Mouse (Mus musculus) lung, postnatal 0 days (tissue): Measurements from ENCODE around the gene Dnajc3.
"Not testable (repeated sequence)": the region's sequence is repeated elsewhere in the genome, so short reads cannot be mapped to it uniquely, and the experiment has no call there.

Experiments used
- CTCF ChIP-seq: IDR thresholded peaks from 2 replicates; pipeline ENCODE4 v1.5.1; 2016; ENCODE audit warnings: antibody characterized with exemption, mild to moderate bottlenecking
- EP300 ChIP-seq: IDR thresholded peaks from 2 replicates; pipeline ENCODE4 v1.6.1; 2016; ENCODE audit warnings: antibody characterized with exemption, mild to moderate bottlenecking, control low read depth

DNA sequence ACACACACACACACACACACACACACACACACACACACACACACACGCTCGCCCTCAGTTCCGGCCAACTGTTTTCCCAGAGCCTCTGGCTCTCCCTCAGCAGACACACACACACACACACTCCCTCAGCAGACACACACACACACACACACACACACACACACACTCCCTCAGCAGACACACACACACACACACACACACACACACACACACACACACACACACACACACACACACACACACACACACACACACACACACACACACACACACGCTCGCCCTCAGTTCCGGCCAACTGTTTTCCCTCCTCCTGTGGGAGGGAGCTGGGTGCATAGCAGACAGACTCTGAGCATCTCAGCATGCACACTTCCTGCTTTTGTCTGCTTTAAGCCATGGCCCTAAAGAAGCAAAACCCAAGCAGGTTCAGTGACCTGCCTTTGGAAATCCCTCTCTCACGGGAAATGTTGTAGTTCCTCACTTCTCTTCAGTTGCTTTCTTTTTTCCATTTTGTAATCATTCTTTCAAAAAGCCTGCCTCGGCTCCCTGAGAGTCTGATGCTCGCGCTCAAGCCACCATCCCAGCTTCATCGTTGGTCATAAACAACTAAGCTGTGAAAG is 44.8 kb downstream of the Dnajc3 start:
- not testable (repeated sequence) for TF ChIP-seq CTCF, EP300
